Mouse (Mus musculus): Measurements from ENCODE around the gene Mterf4. TPM values are rescaled to one million over a fixed set of nuclear protein-coding genes. Genes with fewer than 3 reads are reported as not detected.

Gene Mterf4
- polyA plus RNA-seq (2015; fragmentation: Nextera tagmentation; extraction: Ambion mirVana), result 21.1 and 23.1 TPM in 2 replicates

GRCm38 (mm10) chr1:93305581-93306337 is at the start of gene Mterf4:
TSS of gene Mterf4 (minus strand) at chr1:93305915.
- ATAC-seq (replicated peaks; ENCODE audit: extremely low read depth, insufficient read depth, low FRiP score), result peak; percentile 89
- Histone ChIP-seq H3K4me1 (ENCODE audit: control insufficient read depth, insufficient read depth, low read length) (peaks cover 6% of the 10 kb centered on the region), H3K9ac (ENCODE audit: low read length) (peak within 1 kb of the TSS; percentile 89), H3K9me3 (replicated peaks; ENCODE audit: control insufficient read depth, low read length) (no peaks in the 10 kb centered on the region), H3K4me2 (ENCODE audit: low read depth, low read length) (peak within 1 kb of the TSS; percentile 88), H3K27ac (ENCODE audit: low read length) (peak within 1 kb of the TSS; percentile 38; the same call in 1 of the 2 replicates), H3K36me3 (ENCODE audit: control insufficient read depth, insufficient read depth) (peaks cover 16% of the 10 kb centered on the region), H3K27me3 (ENCODE audit: control insufficient read depth, insufficient read depth, low read length) (no peaks in the 10 kb centered on the region), H3K4me3 (ENCODE audit: low read length) (peak within 1 kb of the TSS; percentile 82)
- WGBS, result 8% methylated on average over 36 of the region's 36 CpGs

- WGBS, result 80% methylated on average over 2 of the region's 2 CpGs
- Histone ChIP-seq H3K4me3 (ENCODE audit: low read length) (no peak overlapping the region), H3K36me3 (ENCODE audit: control insufficient read depth, insufficient read depth) (peaks cover 46% of the 10 kb centered on the region), H3K9ac (ENCODE audit: low read length) (no peak overlapping the region), H3K27me3 (ENCODE audit: control insufficient read depth, insufficient read depth, low read length) (no peaks in the 10 kb centered on the region), H3K9me3 (replicated peaks; ENCODE audit: control insufficient read depth, low read length) (no peaks in the 10 kb centered on the region), H3K4me1 (ENCODE audit: control insufficient read depth, insufficient read depth, low read length) (no peaks in the 10 kb centered on the region), H3K4me2 (ENCODE audit: low read depth, low read length) (no peak overlapping the region), H3K27ac (ENCODE audit: low read length) (no peak overlapping the region)
- no peak for ATAC-seq (replicated peaks; ENCODE audit: extremely low read depth, insufficient read depth, low FRiP score)
Observed at GRCm38 (mm10) chr1:93352724-93353123, 47.0 kb upstream of the Mterf4 start.

- H3K27me3 ChIP-seq (ENCODE audit: control insufficient read depth, insufficient read depth, low read length), result no peaks in the 10 kb centered on the region
- WGBS, result 50% methylated on average over 4 of the region's 4 CpGs
- peaks cover under 1% of the 10 kb centered on the region for H3K4me1 ChIP-seq (ENCODE audit: control insufficient read depth, insufficient read depth, low read length)
- H3K4me3 ChIP-seq (ENCODE audit: low read length), result no peak overlapping the region
- H3K27ac ChIP-seq (ENCODE audit: low read length), result no peak overlapping the region
- no peak overlapping the region for H3K9ac ChIP-seq (ENCODE audit: low read length)
- no peak for ATAC-seq (replicated peaks; ENCODE audit: extremely low read depth, insufficient read depth, low FRiP score)
- no peak overlapping the region for H3K4me2 ChIP-seq (ENCODE audit: low read depth, low read length)
- H3K9me3 ChIP-seq (replicated peaks; ENCODE audit: control insufficient read depth, low read length), result no peaks in the 10 kb centered on the region
- H3K36me3 ChIP-seq (ENCODE audit: control insufficient read depth, insufficient read depth), result peaks cover 46% of the 10 kb centered on the region
Observed at GRCm38 (mm10) chr1:93349701-93350100, 44.0 kb upstream of the Mterf4 start.

GRCm38 (mm10) chr1:93347176-93347575 is 41.5 kb upstream of the Mterf4 start:
- H3K4me3 ChIP-seq (ENCODE audit: low read length), result no peak overlapping the region
- H3K36me3 ChIP-seq (ENCODE audit: control insufficient read depth, insufficient read depth), result peaks cover 30% of the 10 kb centered on the region
- WGBS, result 91% methylated on average over 5 of the region's 5 CpGs
- H3K4me1 ChIP-seq (ENCODE audit: control insufficient read depth, insufficient read depth, low read length), result peaks cover 9% of the 10 kb centered on the region
- H3K27me3 ChIP-seq (ENCODE audit: control insufficient read depth, insufficient read depth, low read length), result no peaks in the 10 kb centered on the region
- H3K9me3 ChIP-seq (replicated peaks; ENCODE audit: control insufficient read depth, low read length), result no peaks in the 10 kb centered on the region
- no peak overlapping the region for H3K9ac ChIP-seq (ENCODE audit: low read length)
- no peak for ATAC-seq (replicated peaks; ENCODE audit: extremely low read depth, insufficient read depth, low FRiP score)
- no peak overlapping the region for H3K4me2 ChIP-seq (ENCODE audit: low read depth, low read length)
- no peak overlapping the region for H3K27ac ChIP-seq (ENCODE audit: low read length)

GRCm38 (mm10) chr1:93343504-93344047 is 37.9 kb upstream of the Mterf4 start:
- H3K27ac ChIP-seq (ENCODE audit: low read length), result peak overlapping the region; percentile 56
- ATAC-seq (replicated peaks; ENCODE audit: extremely low read depth, insufficient read depth, low FRiP score), result peak; percentile 96
- peak overlapping the region; percentile 84 for H3K4me3 ChIP-seq (ENCODE audit: low read length)
- H3K36me3 ChIP-seq (ENCODE audit: control insufficient read depth, insufficient read depth), result peaks cover 12% of the 10 kb centered on the region
- peak overlapping the region; percentile 96 for H3K4me2 ChIP-seq (ENCODE audit: low read depth, low read length)
- no peaks in the 10 kb centered on the region for H3K27me3 ChIP-seq (ENCODE audit: control insufficient read depth, insufficient read depth, low read length)
- WGBS, result under 1% methylated on average over 39 of the region's 39 CpGs
- no peaks in the 10 kb centered on the region for H3K9me3 ChIP-seq (replicated peaks; ENCODE audit: control insufficient read depth, low read length)
- peaks cover 15% of the 10 kb centered on the region for H3K4me1 ChIP-seq (ENCODE audit: control insufficient read depth, insufficient read depth, low read length)
- peak overlapping the region; percentile 87 for H3K9ac ChIP-seq (ENCODE audit: low read length)

GRCm38 (mm10) chr1:93342648-93343503 is 37.2 kb upstream of the Mterf4 start, which contains the start of the genes Ppp1r7 and Pask:
TSS of gene Ppp1r7 (plus strand) at chr1:93342854.
TSS of gene Pask (minus strand) at chr1:93343482.
- ATAC-seq (replicated peaks; ENCODE audit: extremely low read depth, insufficient read depth, low FRiP score), result peak; percentile 97
- no peaks in the 10 kb centered on the region for H3K27me3 ChIP-seq (ENCODE audit: control insufficient read depth, insufficient read depth, low read length)
- WGBS, result under 1% methylated on average over 63 of the region's 63 CpGs

DNA sequence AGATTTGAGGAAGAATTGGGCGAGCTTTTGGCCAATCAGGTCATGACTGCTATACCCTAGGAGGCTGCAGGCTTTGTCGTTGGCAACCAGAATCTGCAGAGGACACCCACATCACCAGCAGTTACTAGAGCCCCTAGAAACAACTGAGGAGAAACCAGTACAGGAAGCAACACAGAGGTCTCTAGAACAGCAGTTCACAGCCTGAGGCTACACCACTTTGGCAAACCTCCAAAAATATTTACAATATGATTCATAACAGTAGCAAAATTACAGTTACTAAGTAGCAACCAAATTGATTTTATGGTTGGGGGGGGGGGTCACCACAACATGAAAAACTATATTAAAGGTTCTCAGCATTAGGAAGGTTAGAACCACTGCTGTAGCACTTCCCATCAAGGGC is 28.9 kb upstream of the Mterf4 start:
- no peaks in the 10 kb centered on the region; the same call in 1 of the 2 replicates for H3K36me3 ChIP-seq (ENCODE audit: control insufficient read depth, insufficient read depth)

More at GRCm38 (mm10) chr1:93342648-93343503, 37.2 kb upstream of the Mterf4 start, which contains the start of the genes Ppp1r7 and Pask:
- Histone ChIP-seq H3K4me3 (ENCODE audit: low read length) (peak within 1 kb of the TSS; percentile 84), H3K4me1 (ENCODE audit: control insufficient read depth, insufficient read depth, low read length) (peaks cover 15% of the 10 kb centered on the region), H3K27ac (ENCODE audit: low read length) (peak within 1 kb of the TSS; percentile 56), H3K9me3 (replicated peaks; ENCODE audit: control insufficient read depth, low read length) (no peaks in the 10 kb centered on the region), H3K36me3 (ENCODE audit: control insufficient read depth, insufficient read depth) (peaks cover 9% of the 10 kb centered on the region), H3K9ac (ENCODE audit: low read length) (peak within 1 kb of the TSS; percentile 87), H3K4me2 (ENCODE audit: low read depth, low read length) (peak within 1 kb of the TSS; percentile 96)

GRCm38 (mm10) chr1:93326446-93326845 is 20.7 kb upstream of the Mterf4 start:
- Histone ChIP-seq H3K36me3 (ENCODE audit: control insufficient read depth, insufficient read depth) (peaks cover 15% of the 10 kb centered on the region), H3K27me3 (ENCODE audit: control insufficient read depth, insufficient read depth, low read length) (no peaks in the 10 kb centered on the region)
- WGBS, result 74% methylated on average over 3 of the region's 3 CpGs

More for the DNA sequence above, 28.9 kb upstream of the Mterf4 start:
- Histone ChIP-seq H3K4me1 (ENCODE audit: control insufficient read depth, insufficient read depth, low read length) (no peaks in the 10 kb centered on the region), H3K4me3 (ENCODE audit: low read length) (no peak overlapping the region), H3K9ac (ENCODE audit: low read length) (no peak overlapping the region), H3K9me3 (replicated peaks; ENCODE audit: control insufficient read depth, low read length) (no peaks in the 10 kb centered on the region), H3K27me3 (ENCODE audit: control insufficient read depth, insufficient read depth, low read length) (no peaks in the 10 kb centered on the region), H3K4me2 (ENCODE audit: low read depth, low read length) (no peak overlapping the region), H3K27ac (ENCODE audit: low read length) (no peak overlapping the region)
- no peak for ATAC-seq (replicated peaks; ENCODE audit: extremely low read depth, insufficient read depth, low FRiP score)
- 71% methylated on average over 2 of the region's 2 CpGs for WGBS

More at GRCm38 (mm10) chr1:93326446-93326845, 20.7 kb upstream of the Mterf4 start:
- H3K4me2 ChIP-seq (ENCODE audit: low read depth, low read length), result no peak overlapping the region
- no peaks in the 10 kb centered on the region for H3K4me1 ChIP-seq (ENCODE audit: control insufficient read depth, insufficient read depth, low read length)
- H3K9ac ChIP-seq (ENCODE audit: low read length), result no peak overlapping the region
- H3K4me3 ChIP-seq (ENCODE audit: low read length), result no peak overlapping the region
- ATAC-seq (replicated peaks; ENCODE audit: extremely low read depth, insufficient read depth, low FRiP score), result no peak
- no peaks in the 10 kb centered on the region for H3K9me3 ChIP-seq (replicated peaks; ENCODE audit: control insufficient read depth, low read length)
- H3K27ac ChIP-seq (ENCODE audit: low read length), result no peak overlapping the region

Data from heart, embryonic 16.5 days (tissue).